Mouse (Mus musculus) G1E (cell line): Measurements from ENCODE around the gene Sgms1.

Experiments
- CTCF ChIP-seq: IDR thresholded peaks from 2 replicates; pipeline ENCODE4 v1.5.1; 2012; ENCODE audit warnings: low read depth, low read length, inconsistent platforms, mixed read lengths
- GATA1 ChIP-seq: IDR thresholded peaks from 2 replicates; pipeline ENCODE4 v1.6.1; 2012; ENCODE audit warnings: borderline replicate concordance, low read length, inconsistent platforms, mixed read lengths
- GATA2 ChIP-seq: IDR thresholded peaks from 2 replicates; pipeline ENCODE4 v1.6.1; 2012; ENCODE audit warnings: low read depth, low read length, inconsistent platforms, borderline replicate concordance
- POLR2AphosphoS5 ChIP-seq: IDR thresholded peaks from 2 replicates; pipeline ENCODE4 v1.6.1; 2012; ENCODE audit warnings: low read depth, low read length, inconsistent platforms; ENCODE audit not compliant: insufficient replicate concordance
- TAL1 ChIP-seq: conservative IDR thresholded peaks from 2 replicates; pipeline ENCODE4 v1.6.1; 2012; ENCODE audit warnings: low read depth, low read length, inconsistent platforms, mixed read lengths

GRCm38 (mm10) chr19:32159944-32160343 is 229.6 kb downstream of the Sgms1 start:
- TF ChIP-seq CTCF (no peak), GATA1 (no peak), POLR2AphosphoS5 (no peak), TAL1 (no peak), GATA2 (no peak)
